Mouse (Mus musculus) mammary gland, adult 2 months (tissue): ENCODE results near the gene Mospd3. TPM values are rescaled to one million over a fixed set of nuclear protein-coding genes. Genes with fewer than 3 reads are reported as not detected.

Experiments used
- polyA plus RNA-seq: library from polyadenylated mRNA; depleted of rRNA; stranded (reverse); fragments of >200 nt; gene quantifications from 2 replicates; pipeline ENCODE4 v1.2.3, GENCODE M21; 2012; ENCODE audit warnings: low replicate concordance; rRNA removed

Mospd3 gene
- polyA plus RNA-seq = 96.4 and 211 TPM in 2 replicates

GRCm38 (mm10) chr5:137600619-137601364, at the start of gene Mospd3:
Gene Mospd3 (minus strand): TSS chr5:137601058.

GRCm38 (mm10) chr5:137645652-137646091, 44.8 kb upstream of the Mospd3 start, which contains the start of gene Irs3:
Gene Irs3 (minus strand): TSS chr5:137645714.

GRCm38 (mm10) chr5:137641054-137641453, 40.2 kb upstream of the Mospd3 start, which contains the start of gene Sap25:
Gene Sap25 (plus strand): TSS chr5:137641334.

GRCm38 (mm10) chr5:137628498-137629305, 27.8 kb upstream of the Mospd3 start, which contains the start of the genes Fbxo24, Lrch4 and Gm20605:
Gene Fbxo24 (minus strand): TSS chr5:137629002.
Gene Lrch4 (plus strand): TSS chr5:137629121.
Gene Gm20605 (plus strand): TSS chr5:137629175.

GRCm38 (mm10) chr5:137613550-137613949, 12.7 kb upstream of the Mospd3 start, which contains the start of gene Pcolce:
Gene Pcolce (minus strand): TSS chr5:137613784.

GRCm38 (mm10) chr5:137569665-137570064, 31.2 kb downstream of the Mospd3 start, which contains the start of gene Tfr2:
Gene Tfr2 (plus strand): TSS chr5:137569840.

GRCm38 (mm10) chr5:137553411-137553837, 47.4 kb downstream of the Mospd3 start, which contains the start of gene Actl6b:
Gene Actl6b (plus strand): TSS chr5:137553517.

Other genes starting within 250 kb of the Mospd3 start
- 0.04 TPM in 2 replicates for gene Zan, start 124.0 kb downstream of the Mospd3 start, polyA plus RNA-seq
- 34.5 and 48.0 TPM in 2 replicates for gene Pop7, start 98.5 kb downstream of the Mospd3 start, polyA plus RNA-seq
- gene Gigyf1, start 82.5 kb downstream of the Mospd3 start, polyA plus RNA-seq = 26.1 and 49.9 TPM in 2 replicates
- gene Epo, start 67.8 kb downstream of the Mospd3 start, polyA plus RNA-seq = not detected in 2 replicates
- 1,024 and 1,186 TPM in 2 replicates for gene Gnb2, start 67.5 kb downstream of the Mospd3 start, polyA plus RNA-seq
- gene Actl6b, start 47.5 kb downstream of the Mospd3 start, polyA plus RNA-seq = 0.03 and 0.16 TPM in 2 replicates
- gene Tfr2, start 31.2 kb downstream of the Mospd3 start, polyA plus RNA-seq = 4.6 and 7.3 TPM in 2 replicates
- 195 and 196 TPM in 2 replicates for gene Pcolce, start 12.7 kb upstream of the Mospd3 start, polyA plus RNA-seq
- gene Fbxo24, start 27.9 kb upstream of the Mospd3 start, polyA plus RNA-seq = 0.53 and 0.63 TPM in 2 replicates
- 119 and 157 TPM in 2 replicates for gene Lrch4, start 28.1 kb upstream of the Mospd3 start, polyA plus RNA-seq
- gene Gm20605, start 28.1 kb upstream of the Mospd3 start, polyA plus RNA-seq = 20.1 and 68.7 TPM in 2 replicates
- 193 and 262 TPM in 2 replicates for gene Sap25, start 40.3 kb upstream of the Mospd3 start, polyA plus RNA-seq
- gene Irs3, start 44.7 kb upstream of the Mospd3 start, polyA plus RNA-seq = 34.2 and 68.9 TPM in 2 replicates
- gene Agfg2, start 83.7 kb upstream of the Mospd3 start, polyA plus RNA-seq = 28.7 and 51.6 TPM in 2 replicates
- 2.0 and 4.7 TPM in 2 replicates for gene Nyap1, start 140.5 kb upstream of the Mospd3 start, polyA plus RNA-seq
- gene Tsc22d4, start 144.7 kb upstream of the Mospd3 start, polyA plus RNA-seq = 106 and 238 TPM in 2 replicates
- 26.9 and 69.4 TPM in 2 replicates for gene Ppp1r35, start 177.8 kb upstream of the Mospd3 start, polyA plus RNA-seq
- 33.1 and 36.6 TPM in 2 replicates for gene Mepce, start 186.6 kb upstream of the Mospd3 start, polyA plus RNA-seq
- 1.1 and 2.3 TPM in 2 replicates for gene Zcwpw1, start 186.7 kb upstream of the Mospd3 start, polyA plus RNA-seq
- gene Pilra, start 235.2 kb upstream of the Mospd3 start, polyA plus RNA-seq = 3.9 and 13.9 TPM in 2 replicates